Mouse (Mus musculus) midbrain, embryonic 10.5 days (tissue): ENCODE measurements at regions not wholly inside any gene's neighbourhood (a gene's known extent, or its start where the extent isn't known, plus 50 kb on each side); places are given as distances from the start of the nearest gene placed in this dataset.

Source experiments
- DNase-seq: peaks from one replicate; pipeline ENCODE4 v3.0.0-alpha.2; 2017; ENCODE audit warnings: low spot score
- H3K27ac ChIP-seq: fragments of 300-500 bp; sonication (generic); replicated peaks from 2 replicates; pipeline ENCODE4 v1.5.1; 2016; ENCODE audit warnings: mild to moderate bottlenecking
- H3K27me3 ChIP-seq: fragments of 300-500 bp; sonication (generic); 2 replicates; pipeline ENCODE4 v1.6.1; 2016; ENCODE audit warnings: low read depth, mild to moderate bottlenecking; ENCODE audit not compliant: poor library complexity, severe bottlenecking
- H3K36me3 ChIP-seq: fragments of 300-500 bp; sonication (generic); 2 replicates; pipeline ENCODE4 v1.6.1; 2016; ENCODE audit warnings: mild to moderate bottlenecking, moderate library complexity
- H3K4me1 ChIP-seq: fragments of 300-500 bp; sonication (generic); 2 replicates; pipeline ENCODE4 v1.6.1; 2016
- H3K4me3 ChIP-seq: fragments of 300-500 bp; sonication (generic); 2 replicates; pipeline ENCODE4 v1.5.1; 2016; ENCODE audit warnings: mild to moderate bottlenecking, moderate library complexity
- H3K9me3 ChIP-seq: fragments of 300-500 bp; sonication (generic); replicated peaks from 2 replicates; pipeline ENCODE4 v1.6.1; 2016; ENCODE audit warnings: mild to moderate bottlenecking
- WGBS: fragments of 180-500 bp; shearing (Covaris S2); methylation state at CpG from one replicate; pipeline ENCODE4 v1.1.7; 2016; 5-methylcytosine and 5-hydroxymethylcytosine counted together

GRCm38 (mm10) chr14:24982489-24982888 is 476.5 kb upstream of the Zmiz1 start:
- WGBS: 82% methylated on average over 8 of the region's 8 CpGs
- H3K27ac ChIP-seq: no peak overlapping the region; the same call in 1 of the 2 replicates
- H3K36me3 ChIP-seq: no peaks in the 10 kb centered on the region
- no peak overlapping the region for H3K4me3 ChIP-seq
- no peaks in the 10 kb centered on the region for H3K9me3 ChIP-seq
- DNase-seq: no peak
- H3K27me3 ChIP-seq: no peaks in the 10 kb centered on the region
- H3K4me1 ChIP-seq: peaks cover 13% of the 10 kb centered on the region

GRCm38 (mm10) chr14:24983279-24983678 is 475.7 kb upstream of the Zmiz1 start:
- DNase-seq: peak; percentile 43

DNA sequence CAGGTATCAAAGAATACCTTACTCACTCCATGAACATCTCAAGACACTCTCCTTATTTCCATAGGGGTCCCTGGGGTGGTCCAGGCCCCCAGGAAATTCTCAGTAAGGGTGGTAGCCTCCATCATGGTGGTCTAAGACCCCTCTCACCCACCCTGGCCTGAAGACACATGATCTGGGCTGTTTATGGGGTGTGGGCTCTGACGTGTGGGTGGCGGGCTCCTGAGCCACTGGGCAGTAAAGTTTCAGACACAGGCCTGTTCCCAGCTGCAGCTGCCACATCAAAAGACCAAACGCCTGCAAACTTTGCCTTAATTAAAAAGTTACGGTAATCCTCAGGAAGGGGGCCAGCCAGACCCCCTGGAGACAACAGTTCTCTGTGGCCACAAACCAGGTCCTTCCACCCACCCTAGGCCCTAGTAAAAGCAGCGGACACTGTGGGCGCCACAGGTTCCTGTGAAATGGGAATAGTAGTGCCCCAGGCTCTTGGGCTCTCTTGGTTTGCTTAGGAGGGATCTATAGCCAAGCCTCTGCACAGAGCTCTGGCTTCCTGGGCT is 473.1 kb upstream of the Zmiz1 start:
- Histone ChIP-seq H3K27me3 (no peaks in the 10 kb centered on the region), H3K4me3 (no peak overlapping the region), H3K27ac (peak overlapping the region; percentile 39), H3K9me3 (no peaks in the 10 kb centered on the region), H3K4me1 (peaks cover 13% of the 10 kb centered on the region), H3K36me3 (no peaks in the 10 kb centered on the region)
- 58% methylated on average over 6 of the region's 6 CpGs for WGBS
- no peak for DNase-seq

More at GRCm38 (mm10) chr14:24983279-24983678, 475.7 kb upstream of the Zmiz1 start:
- H3K36me3 ChIP-seq: no peaks in the 10 kb centered on the region
- H3K27ac ChIP-seq: no peak overlapping the region
- H3K27me3 ChIP-seq: no peaks in the 10 kb centered on the region
- H3K9me3 ChIP-seq: no peaks in the 10 kb centered on the region
- no peak overlapping the region for H3K4me3 ChIP-seq
- peaks cover 13% of the 10 kb centered on the region for H3K4me1 ChIP-seq

DNA sequence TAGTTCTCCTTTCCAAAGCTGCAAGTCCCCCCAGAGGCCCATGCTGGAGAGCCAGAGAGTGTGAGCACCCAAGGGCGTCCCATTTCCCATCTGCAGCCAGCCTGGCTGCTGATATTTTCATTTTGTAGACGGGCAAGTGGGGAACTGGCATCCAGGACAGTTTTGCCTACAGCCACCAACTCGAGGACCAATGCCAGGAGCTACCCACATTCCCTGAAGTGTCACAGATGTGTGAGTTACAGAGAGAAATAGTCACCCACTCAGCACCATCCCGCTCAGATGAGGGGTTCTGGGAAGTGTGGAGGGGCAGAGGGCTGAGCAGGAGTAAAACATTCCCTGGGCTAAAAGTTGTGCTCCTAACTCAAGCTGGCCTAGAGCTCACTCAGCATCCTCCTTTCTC is 472.6 kb upstream of the Zmiz1 start:
- DNase-seq: no peak
- WGBS: 77% methylated on average over 4 of the region's 4 CpGs
- H3K4me3 ChIP-seq: no peak overlapping the region
- peaks cover 12% of the 10 kb centered on the region for H3K4me1 ChIP-seq
- no peaks in the 10 kb centered on the region for H3K36me3 ChIP-seq
- H3K27me3 ChIP-seq: no peaks in the 10 kb centered on the region
- peak overlapping the region; percentile 39 for H3K27ac ChIP-seq
- H3K9me3 ChIP-seq: no peaks in the 10 kb centered on the region

DNA sequence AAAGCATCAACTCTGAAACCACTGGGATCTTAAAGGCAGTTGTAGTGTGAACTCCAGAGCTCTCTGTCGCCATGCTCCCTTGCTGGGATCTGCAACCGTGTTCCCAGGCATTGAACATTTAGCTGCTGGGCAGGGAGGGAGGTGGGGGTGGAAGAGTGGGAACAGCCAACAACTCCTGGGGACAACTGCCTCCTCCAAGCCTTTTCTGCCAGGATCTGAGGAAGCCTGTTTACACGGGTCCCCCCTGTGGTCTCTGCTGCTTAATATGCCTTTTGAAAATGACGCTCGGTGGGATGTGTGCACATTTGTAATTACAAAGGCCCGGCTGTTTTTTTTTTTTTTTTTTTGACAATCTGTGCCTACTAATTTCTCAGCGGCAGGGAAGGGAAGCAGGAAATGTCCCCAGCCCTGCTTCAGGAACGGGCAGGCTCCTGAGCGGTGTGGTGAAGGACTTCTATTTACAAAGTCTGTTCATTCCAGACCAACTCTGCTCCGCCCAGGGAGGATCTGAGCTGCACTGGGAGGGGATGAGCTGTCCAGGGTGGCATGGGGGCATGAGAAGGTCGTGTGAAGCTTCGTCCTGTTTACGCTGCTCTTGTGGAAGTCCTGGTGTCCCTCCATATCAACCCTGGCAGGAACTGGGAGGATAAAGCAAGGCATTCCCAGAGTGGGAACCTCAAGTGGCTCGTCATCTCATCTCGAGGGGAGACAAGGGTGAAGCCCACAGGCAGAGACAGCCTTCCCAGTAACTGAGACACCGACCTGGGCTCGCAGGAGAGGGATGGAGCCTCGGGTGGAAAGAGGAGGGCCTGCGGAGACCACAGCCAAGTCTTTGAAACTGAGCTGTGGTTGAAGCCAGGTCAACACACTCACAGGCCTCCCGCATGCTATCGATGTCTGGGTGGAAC is 465.0 kb upstream of the Zmiz1 start:
- peak; percentile 17 for DNase-seq
- H3K27ac ChIP-seq: peak overlapping the region; percentile 73
- peaks cover 49% of the 10 kb centered on the region for H3K27me3 ChIP-seq
- peaks cover 46% of the 10 kb centered on the region for H3K4me1 ChIP-seq
- H3K4me3 ChIP-seq: no peak overlapping the region
- 45% methylated on average over 21 of the region's 21 CpGs for WGBS
- peaks cover 11% of the 10 kb centered on the region for H3K9me3 ChIP-seq
- H3K36me3 ChIP-seq: no peaks in the 10 kb centered on the region

GRCm38 (mm10) chr14:24995226-24995625 is 463.8 kb upstream of the Zmiz1 start:
- peak overlapping the region; percentile 49 for H3K27ac ChIP-seq
- 62% methylated on average over 7 of the region's 7 CpGs for WGBS
- peaks cover 46% of the 10 kb centered on the region for H3K4me1 ChIP-seq

GRCm38 (mm10) chr14:24997786-24998509 is 461.0 kb upstream of the Zmiz1 start:
- DNase-seq: peak; percentile 33
- 27% methylated on average over 14 of the region's 14 CpGs for WGBS
- Histone ChIP-seq H3K27me3 (peaks cover 72% of the 10 kb centered on the region), H3K27ac (peak overlapping the region; percentile 47), H3K36me3 (no peaks in the 10 kb centered on the region), H3K4me1 (peaks cover 46% of the 10 kb centered on the region), H3K4me3 (no peak overlapping the region), H3K9me3 (no peaks in the 10 kb centered on the region)

More at GRCm38 (mm10) chr14:24995226-24995625, 463.8 kb upstream of the Zmiz1 start:
- Histone ChIP-seq H3K4me3 (no peak overlapping the region), H3K36me3 (no peaks in the 10 kb centered on the region), H3K9me3 (peaks cover 11% of the 10 kb centered on the region), H3K27me3 (peaks cover 61% of the 10 kb centered on the region)
- no peak for DNase-seq

DNA sequence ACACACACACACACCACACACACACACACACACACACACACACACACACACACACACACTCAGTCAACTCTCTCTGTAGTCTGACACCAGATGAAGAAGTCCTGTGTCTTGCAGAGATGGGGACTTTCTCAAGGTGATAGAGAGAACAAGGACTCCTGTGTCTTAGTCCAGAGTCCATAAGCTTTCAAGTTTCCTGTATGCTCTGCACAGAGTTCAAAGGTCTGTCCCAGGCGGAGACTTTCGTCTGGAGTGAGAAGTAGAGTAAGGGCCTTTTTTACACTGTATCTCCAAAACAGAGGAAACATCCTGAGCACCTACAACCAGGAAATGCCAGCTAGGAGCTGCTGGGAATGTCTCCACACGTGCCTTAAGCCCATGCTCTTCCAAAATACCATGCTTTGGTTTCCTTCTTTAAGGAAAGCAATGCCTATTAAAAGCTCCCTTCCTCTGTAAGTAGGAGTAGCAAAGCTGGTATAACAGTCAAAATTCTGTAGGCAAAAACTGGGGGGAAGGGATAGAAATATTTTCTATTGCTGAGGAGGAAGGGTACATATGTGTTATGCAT is 459.9 kb upstream of the Zmiz1 start:
- Histone ChIP-seq H3K27me3 (peaks cover 67% of the 10 kb centered on the region), H3K4me3 (no peak overlapping the region), H3K9me3 (no peaks in the 10 kb centered on the region), H3K4me1 (peaks cover 34% of the 10 kb centered on the region), H3K36me3 (no peaks in the 10 kb centered on the region), H3K27ac (no peak overlapping the region)
- 70% methylated on average over 3 of the region's 3 CpGs for WGBS
- DNase-seq: no peak

- Histone ChIP-seq H3K36me3 (no peaks in the 10 kb centered on the region), H3K27ac (no peak overlapping the region), H3K4me3 (no peak overlapping the region), H3K27me3 (peaks cover 12% of the 10 kb centered on the region), H3K4me1 (peaks cover 3% of the 10 kb centered on the region; the same call in 1 of the 2 replicates), H3K9me3 (no peaks in the 10 kb centered on the region)
- no peak for DNase-seq
- WGBS: 84% methylated on average over 11 of the region's 11 CpGs
Measured at GRCm38 (mm10) chr14:25005241-25005946, 453.6 kb upstream of the Zmiz1 start.

- DNase-seq: no peak
- Histone ChIP-seq H3K4me1 (peaks cover 23% of the 10 kb centered on the region), H3K9me3 (no peaks in the 10 kb centered on the region), H3K4me3 (no peak overlapping the region), H3K36me3 (no peaks in the 10 kb centered on the region), H3K27me3 (no peaks in the 10 kb centered on the region), H3K27ac (no peak overlapping the region)
- 72% methylated on average over 3 of the region's 3 CpGs for WGBS
Measured at GRCm38 (mm10) chr14:25011926-25012325, 447.1 kb upstream of the Zmiz1 start.

DNA sequence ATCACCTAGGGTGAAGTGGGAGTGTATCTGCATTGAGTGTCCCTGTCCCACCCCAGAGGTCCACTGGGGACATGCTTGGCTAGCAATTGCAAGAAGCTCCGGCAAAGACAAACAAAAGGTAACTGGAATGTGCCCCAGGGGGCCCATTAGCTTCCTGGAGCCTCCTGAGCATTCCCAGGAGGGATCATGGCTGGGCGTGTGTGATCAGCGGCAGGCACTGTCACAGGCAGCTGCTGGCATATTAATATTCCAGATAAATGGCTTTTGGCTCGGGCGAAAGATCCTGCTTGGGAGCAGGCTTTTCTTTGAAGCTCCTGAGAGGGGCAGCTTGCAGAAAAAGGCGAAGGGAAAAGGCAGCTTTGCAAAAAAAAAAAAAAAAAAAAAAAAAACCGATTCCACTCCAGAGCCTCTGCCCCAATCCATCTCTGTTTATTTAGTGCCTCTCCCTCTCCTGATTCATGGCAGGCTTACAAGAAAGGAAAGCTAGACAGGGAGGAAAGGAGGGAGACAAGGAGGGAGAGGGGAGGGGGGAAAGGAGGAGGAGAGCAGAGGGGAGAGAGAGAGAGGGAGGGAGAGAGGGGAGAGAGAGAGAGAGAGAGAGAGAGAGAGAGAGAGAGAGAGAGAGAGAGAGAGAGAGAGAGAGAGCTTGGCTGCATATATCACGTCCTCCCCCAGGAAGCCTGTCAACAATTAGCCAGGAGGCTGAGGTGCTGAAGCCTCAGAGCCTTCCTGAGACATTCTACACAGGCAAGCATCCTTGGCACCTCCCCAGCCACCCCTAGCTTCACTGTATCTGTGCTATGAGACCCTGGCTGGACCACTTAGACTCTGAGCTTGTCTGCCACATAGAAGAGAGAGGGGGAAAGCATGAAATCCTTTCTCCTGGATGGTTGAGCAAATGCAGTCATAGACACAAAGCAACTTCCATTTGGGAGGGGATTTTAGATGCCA is 443.4 kb upstream of the Zmiz1 start:
- H3K4me1 ChIP-seq: peaks cover 33% of the 10 kb centered on the region
- H3K36me3 ChIP-seq: no peaks in the 10 kb centered on the region
- H3K4me3 ChIP-seq: peak overlapping the region; percentile 36
- peak overlapping the region; percentile 83 for H3K27ac ChIP-seq
- under 1% methylated on average over 8 of the region's 8 CpGs for WGBS
- H3K27me3 ChIP-seq: no peaks in the 10 kb centered on the region
- DNase-seq: peak; percentile 53
- H3K9me3 ChIP-seq: no peaks in the 10 kb centered on the region
